Mouse (Mus musculus): ENCODE measurements at regions not wholly inside any gene's neighbourhood (a gene's known extent, or its start where the extent isn't known, plus 50 kb on each side); places are given as distances from the start of the nearest gene placed in this dataset.

DNA sequence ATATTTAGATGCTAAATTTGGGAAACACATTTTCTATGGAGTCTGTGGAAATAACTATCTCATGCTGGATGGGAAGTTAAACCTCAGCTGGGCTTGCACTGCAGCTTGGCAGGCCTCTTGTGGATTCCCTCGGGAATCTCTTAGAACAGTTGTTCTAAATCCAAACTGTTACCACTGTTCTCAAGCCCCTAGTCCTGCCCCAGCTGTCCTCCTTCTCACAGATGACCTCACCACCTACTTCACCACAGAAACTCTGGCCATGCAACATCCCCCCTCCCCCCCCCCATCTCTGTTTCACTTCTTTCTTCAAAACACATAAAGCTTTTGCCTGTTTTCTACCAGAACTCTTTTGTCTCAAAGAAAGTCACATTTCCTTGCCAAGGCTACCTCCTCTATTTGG lies 136.6 kb upstream of the Wdr44 start:
- peak; percentile 3 for DNase-seq (ENCODE audit: low spot score)

DNA sequence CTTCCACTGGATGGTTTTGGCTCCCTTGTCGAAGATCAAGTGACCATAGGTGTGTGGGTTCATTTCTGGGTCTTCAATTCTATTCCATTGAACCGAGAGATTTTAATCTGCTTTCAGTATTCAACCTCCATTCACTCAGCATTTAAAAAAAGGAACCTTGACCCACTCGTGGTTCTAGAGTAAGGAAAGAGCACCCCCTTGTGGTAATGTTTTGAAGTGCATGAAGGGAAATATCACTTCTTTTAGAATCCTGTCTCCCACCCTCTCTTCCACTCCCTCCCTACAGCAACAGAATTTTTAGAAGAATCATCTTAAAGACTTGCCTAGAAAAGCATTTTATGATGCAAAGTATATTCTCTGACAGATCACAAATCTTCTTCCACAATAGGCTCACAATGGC lies 127.3 kb upstream of the Wdr44 start:
- DNase-seq (ENCODE audit: low spot score), result peak; percentile 48
